Mouse (Mus musculus) hindbrain, embryonic 11.5 days (tissue): ENCODE measurements around the gene Olfr986. TPM values are rescaled to one million over a fixed set of nuclear protein-coding genes. Genes with fewer than 3 reads are reported as not detected.
"Not testable (repeated sequence)": the region's sequence is repeated elsewhere in the genome, so short reads cannot be mapped to it uniquely, and the experiment has no call there.

Experiments
- ATAC-seq: fragments of 200-750 bp; cut with Nextera tagmentation; 2 replicates; pipeline ENCODE4 v1.8.0; 2017; ENCODE audit warnings: mild to moderate bottlenecking, moderate TSS enrichment, moderate library complexity; ENCODE audit not compliant: low FRiP score
- DNase-seq: peaks from one replicate; pipeline ENCODE4 v3.0.0-alpha.2; 2015; ENCODE audit warnings: low spot score
- H3K27ac ChIP-seq: fragments of 300-500 bp; sonication (generic); 2 replicates; pipeline ENCODE4 v1.5.1; 2014; ENCODE audit warnings: mild to moderate bottlenecking, low read depth, low read length
- H3K27me3 ChIP-seq: fragments of 300-500 bp; sonication (generic); 2 replicates; pipeline ENCODE4 v1.6.1; 2014; ENCODE audit warnings: mild to moderate bottlenecking, low read length, moderate library complexity, mixed read lengths; ENCODE audit not compliant: control insufficient read depth, insufficient read depth
- H3K36me3 ChIP-seq: fragments of 300-500 bp; sonication (generic); 2 replicates; pipeline ENCODE4 v1.6.1; 2014; ENCODE audit warnings: mild to moderate bottlenecking, low read length, moderate library complexity, mixed read lengths; ENCODE audit not compliant: control insufficient read depth, insufficient read depth
- H3K4me1 ChIP-seq: fragments of 300-500 bp; sonication (generic); replicated peaks from 2 replicates; pipeline ENCODE4 v1.6.1; 2014; ENCODE audit warnings: low read length, mixed read lengths; ENCODE audit not compliant: control insufficient read depth, insufficient read depth
- H3K4me2 ChIP-seq: fragments of 300-500 bp; sonication (generic); replicated peaks from 2 replicates; pipeline ENCODE4 v1.6.1; 2014; ENCODE audit warnings: mild to moderate bottlenecking, low read depth, low read length
- H3K4me3 ChIP-seq: fragments of 300-500 bp; sonication (generic); 2 replicates; pipeline ENCODE4 v1.5.1; 2014; ENCODE audit warnings: low read depth, low read length
- H3K9ac ChIP-seq: fragments of 300-500 bp; sonication (generic); 2 replicates; pipeline ENCODE4 v1.6.1; 2014; ENCODE audit warnings: low read depth, low read length
- H3K9me3 ChIP-seq: fragments of 300-500 bp; sonication (generic); 2 replicates; pipeline ENCODE4 v1.6.1; 2016; ENCODE audit warnings: low read length; ENCODE audit not compliant: control insufficient read depth
- WGBS: fragments of 180-500 bp; shearing (Covaris S2); extraction: QIAGEN DNeasy Blood & Tissue Kit; methylation state at CpG from one replicate; pipeline ENCODE4 v1.1.7; 2014; 5-methylcytosine and 5-hydroxymethylcytosine counted together
- polyA plus RNA-seq: library from polyadenylated mRNA; unstranded; fragments of >200 nt; fragmentation: Nextera tagmentation; extraction: Ambion mirVana; gene quantifications from 2 replicates; pipeline ENCODE4 v1.2.1, GENCODE M21; 2014

The Olfr986 gene
- polyA plus RNA-seq, result not detected in 2 replicates

DNA sequence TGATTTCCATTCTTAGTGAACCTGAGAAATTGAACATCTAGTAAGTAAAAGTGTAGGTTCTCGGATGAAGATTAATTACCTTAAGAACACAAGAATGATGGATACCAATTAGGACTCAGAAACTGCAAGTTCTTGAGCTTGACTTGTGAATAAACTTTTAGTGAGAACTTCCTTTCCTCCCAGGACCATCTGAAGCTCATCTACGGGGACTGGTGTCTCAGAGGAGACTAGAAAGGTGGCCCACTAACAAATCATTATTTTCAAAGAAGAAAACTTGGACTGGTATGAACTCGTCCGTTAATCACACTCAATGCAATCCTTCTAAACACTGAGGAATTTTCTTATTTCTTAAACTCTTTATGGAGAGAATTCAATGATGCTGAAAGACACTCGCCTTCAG, at the start of gene Olfr986:
TSS of gene Olfr986 (plus strand) at position 301 of the 400 bp plus-strand sequence.
- Histone ChIP-seq H3K4me2 (no peak within 1 kb of the TSS), H3K4me1 (no peaks in the 10 kb centered on the region), H3K27ac (no peak within 1 kb of the TSS), H3K36me3 (no peaks in the 10 kb centered on the region), H3K4me3 (no peak within 1 kb of the TSS), H3K9ac (no peak within 1 kb of the TSS), H3K27me3 (no peaks in the 10 kb centered on the region), H3K9me3 (no peaks in the 10 kb centered on the region)
- WGBS, result 88% methylated on average over 5 of the region's 5 CpGs
- DNase-seq (no peak), ATAC-seq (no peak)

DNA sequence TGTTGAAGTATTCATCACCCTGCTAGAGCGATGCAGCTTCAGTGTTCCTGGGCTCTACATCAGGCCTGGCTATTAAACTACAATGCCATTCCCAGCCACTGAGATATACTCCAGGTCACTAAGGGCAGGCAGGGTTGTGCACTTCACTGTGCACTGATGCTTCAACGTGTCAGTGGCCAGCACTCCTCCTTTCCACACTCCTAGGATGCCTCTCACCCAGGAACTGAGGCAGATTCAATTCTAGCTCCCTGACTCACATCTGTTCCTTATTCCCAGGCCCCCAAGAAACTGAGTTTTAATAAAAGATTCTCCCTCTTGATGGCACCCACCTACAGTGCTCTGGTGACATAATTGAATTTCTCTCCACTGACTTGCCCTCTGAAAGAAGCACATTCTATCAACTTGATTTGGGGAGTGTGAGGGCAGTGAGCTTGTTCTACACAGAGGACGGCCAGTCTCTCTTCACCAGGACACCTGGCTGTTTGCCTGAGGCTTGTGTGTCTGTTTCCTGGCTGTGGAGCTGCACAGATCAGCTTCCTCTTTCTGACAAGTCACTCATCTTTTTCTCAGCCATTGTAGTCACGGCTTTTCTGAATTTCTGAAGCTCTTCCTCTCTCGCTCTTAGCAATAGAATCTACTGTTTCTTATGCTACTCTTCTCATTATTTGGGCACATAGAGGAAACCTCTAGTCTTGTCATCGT, 43.6 kb upstream of the Olfr986 start:
- H3K27ac ChIP-seq, result no peak overlapping the region
- H3K4me3 ChIP-seq, result no peak overlapping the region
- WGBS, result 87% methylated on average over 6 of the region's 6 CpGs
- H3K36me3 ChIP-seq, result no peaks in the 10 kb centered on the region
- ATAC-seq (no peak), DNase-seq (no peak)
- H3K27me3 ChIP-seq, result no peaks in the 10 kb centered on the region
- H3K4me1 ChIP-seq, result no peaks in the 10 kb centered on the region
- H3K9me3 ChIP-seq, result no peaks in the 10 kb centered on the region
- H3K4me2 ChIP-seq, result no peak overlapping the region
- H3K9ac ChIP-seq, result no peak overlapping the region

DNA sequence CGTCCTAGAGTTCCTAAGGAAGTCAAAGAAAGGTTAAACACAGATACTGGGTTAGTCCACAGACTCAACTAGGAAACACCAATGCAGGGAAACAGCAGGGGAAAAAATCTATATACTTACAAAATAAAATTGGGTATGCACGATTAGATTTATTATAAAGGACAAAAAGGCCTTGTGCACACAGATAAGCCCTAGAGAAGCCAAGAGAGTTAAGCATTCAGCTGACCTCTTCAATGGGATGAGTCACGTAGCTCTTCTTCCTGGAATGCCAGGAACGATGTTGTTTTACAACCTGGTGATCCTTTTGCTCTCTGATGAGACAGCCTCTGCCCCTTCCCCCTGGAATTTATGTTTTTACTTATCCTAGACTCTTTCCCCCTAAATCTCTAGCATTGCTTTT, 41.2 kb upstream of the Olfr986 start:
- H3K27me3 ChIP-seq, result no peaks in the 10 kb centered on the region
- H3K9me3 ChIP-seq, result no peaks in the 10 kb centered on the region
- H3K9ac ChIP-seq, result no peak overlapping the region
- ATAC-seq (no peak), DNase-seq (no peak)
- H3K4me3 ChIP-seq, result no peak overlapping the region
- no peaks in the 10 kb centered on the region for H3K36me3 ChIP-seq
- WGBS, result 78% methylated on average over 4 of the region's 4 CpGs
- H3K4me2 ChIP-seq, result no peak overlapping the region
- no peak overlapping the region for H3K27ac ChIP-seq
- no peaks in the 10 kb centered on the region for H3K4me1 ChIP-seq

DNA sequence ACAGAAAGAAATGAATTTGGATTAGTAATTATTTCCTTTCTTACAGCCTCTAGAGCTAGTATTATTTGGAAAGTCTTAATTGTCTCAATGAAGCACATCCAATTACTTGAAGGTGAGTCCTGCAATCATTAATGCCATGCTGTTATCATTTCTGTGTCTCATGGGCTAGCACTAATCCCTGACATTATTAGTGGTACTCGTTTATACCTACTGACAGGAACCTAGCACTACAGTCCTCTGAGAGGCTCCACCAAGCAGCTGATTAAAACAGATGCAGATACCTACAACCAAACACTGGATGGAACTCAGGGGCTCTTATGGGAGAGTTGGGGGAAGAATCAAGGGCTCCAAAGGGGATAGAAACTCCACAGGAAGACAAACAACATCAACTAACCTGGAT, 39.2 kb upstream of the Olfr986 start:
- H3K4me1 ChIP-seq, result no peaks in the 10 kb centered on the region
- H3K4me3 ChIP-seq, result no peak overlapping the region
- H3K4me2 ChIP-seq, result no peak overlapping the region
- H3K9ac ChIP-seq, result no peak overlapping the region
- H3K27ac ChIP-seq, result no peak overlapping the region
- no peaks in the 10 kb centered on the region for H3K36me3 ChIP-seq
- DNase-seq (no peak), ATAC-seq (no peak)
- H3K27me3 ChIP-seq, result no peaks in the 10 kb centered on the region
- WGBS, result 63% methylated on average over 1 of the region's 1 CpGs
- H3K9me3 ChIP-seq, result no peaks in the 10 kb centered on the region

DNA sequence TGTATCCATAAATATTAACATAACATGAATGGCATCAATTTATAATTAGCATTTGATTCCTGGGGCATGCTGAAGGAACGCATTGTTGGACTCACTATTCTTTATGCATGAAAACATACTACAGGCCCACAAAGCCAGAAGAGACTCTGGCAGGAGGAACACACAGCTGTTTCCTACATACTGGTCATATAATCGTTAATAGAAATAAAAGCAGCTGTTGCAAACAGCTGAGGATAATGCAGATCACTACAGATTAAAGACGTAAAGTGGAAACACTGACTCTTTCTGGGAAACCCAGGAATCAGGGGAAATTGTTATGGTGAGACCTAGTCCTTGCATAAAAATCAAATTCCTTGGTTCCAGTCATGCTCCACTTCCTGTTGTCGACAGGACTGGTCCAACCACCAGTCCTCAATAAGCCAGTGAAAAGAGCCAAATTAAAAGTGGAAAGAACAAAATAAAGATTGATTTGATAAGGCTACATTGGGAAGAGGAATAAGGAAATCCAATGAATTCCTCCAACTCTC, 25.5 kb upstream of the Olfr986 start:
- no peaks in the 10 kb centered on the region for H3K36me3 ChIP-seq
- 87% methylated on average over 4 of the region's 4 CpGs for whole genome bisulfite sequencing
- no peak overlapping the region for H3K9ac ChIP-seq
- H3K27ac ChIP-seq, result no peak overlapping the region
- H3K9me3 ChIP-seq, result no peaks in the 10 kb centered on the region
- no peak overlapping the region for H3K4me2 ChIP-seq
- no peak for ATAC-seq
- no peak overlapping the region for H3K4me3 ChIP-seq
- H3K4me1 ChIP-seq, result no peaks in the 10 kb centered on the region
- DNase-seq, result no peak
- H3K27me3 ChIP-seq, result no peaks in the 10 kb centered on the region

DNA sequence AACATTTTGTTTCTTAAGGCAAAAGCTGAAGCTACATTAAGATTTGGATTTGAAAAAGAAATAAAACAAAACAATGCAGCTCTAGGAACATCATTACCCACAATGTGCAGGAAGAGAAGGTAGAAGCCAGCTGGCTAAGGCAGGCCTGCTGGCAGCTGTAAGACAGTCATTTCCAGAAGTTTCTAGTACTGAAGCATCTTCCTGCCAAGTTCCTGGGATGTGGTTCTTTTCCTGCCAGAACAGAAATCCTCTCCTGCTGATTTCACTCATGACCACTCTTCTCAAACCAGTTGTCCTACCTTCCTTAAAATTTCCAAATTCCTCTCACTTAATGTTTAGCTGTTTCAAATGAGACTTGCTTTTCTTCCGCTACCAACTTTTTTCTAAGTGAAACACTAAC, 14.3 kb upstream of the Olfr986 start:
- WGBS, result 96% methylated on average over 1 of the region's 1 CpGs
- H3K9ac ChIP-seq, result no peak overlapping the region
- no peak overlapping the region for H3K4me2 ChIP-seq
- H3K9me3 ChIP-seq, result no peaks in the 10 kb centered on the region
- H3K27me3 ChIP-seq, result no peaks in the 10 kb centered on the region
- H3K4me3 ChIP-seq, result no peak overlapping the region
- no peak for DNase-seq
- no peak overlapping the region for H3K27ac ChIP-seq
- no peaks in the 10 kb centered on the region for H3K36me3 ChIP-seq
- H3K4me1 ChIP-seq, result no peaks in the 10 kb centered on the region
- ATAC-seq, result no peak

DNA sequence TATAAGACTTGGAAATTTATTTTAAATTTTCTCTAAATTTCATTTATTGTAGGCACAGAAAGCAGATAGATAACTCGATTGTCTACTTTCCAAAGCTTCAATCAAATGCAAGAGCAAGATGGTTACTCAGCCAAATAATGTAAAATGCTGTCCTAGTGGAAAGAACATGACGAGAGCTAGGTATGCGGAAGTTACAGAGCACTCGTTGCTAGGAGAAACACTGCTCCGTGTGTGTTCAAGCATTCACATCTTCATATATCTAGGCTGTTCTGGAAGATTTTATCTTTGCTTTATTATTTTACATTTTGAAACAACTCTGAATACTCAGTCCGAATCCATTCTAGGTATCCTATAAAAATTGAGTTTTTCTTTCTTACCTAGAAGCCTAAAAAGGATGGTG, 3.7 kb upstream of the Olfr986 start:
- no peak for ATAC-seq
- no peaks in the 10 kb centered on the region for H3K27me3 ChIP-seq
- 91% methylated on average over 6 of the region's 6 CpGs for WGBS
- H3K4me2 ChIP-seq, result no peak overlapping the region
- no peak overlapping the region for H3K9ac ChIP-seq
- H3K4me1 ChIP-seq, result no peaks in the 10 kb centered on the region
- H3K36me3 ChIP-seq, result no peaks in the 10 kb centered on the region
- H3K9me3 ChIP-seq, result no peaks in the 10 kb centered on the region
- no peak for DNase-seq
- H3K4me3 ChIP-seq, result no peak overlapping the region
- H3K27ac ChIP-seq, result no peak overlapping the region

DNA sequence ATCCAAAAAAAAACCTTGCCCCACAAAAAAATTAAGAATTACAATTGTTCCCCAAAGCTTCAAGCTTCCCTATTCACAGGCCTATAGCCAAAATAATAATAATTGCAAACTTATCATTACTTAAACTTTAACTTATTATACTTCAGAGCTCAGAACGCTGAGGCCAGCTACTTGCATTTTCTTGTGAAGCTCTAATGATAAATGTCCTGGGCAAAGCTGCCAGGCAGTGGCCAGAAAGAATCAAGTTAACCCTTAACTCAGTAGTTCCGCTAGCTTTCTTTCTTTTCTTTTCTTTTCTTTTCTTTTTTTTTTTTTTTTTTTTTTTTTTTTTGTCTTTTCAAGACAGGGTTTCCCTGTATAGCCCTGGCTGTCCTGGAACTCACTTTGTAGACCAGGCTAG, 4.4 kb downstream of the Olfr986 start:
- not testable (repeated sequence) for H3K4me2 ChIP-seq, H3K9ac ChIP-seq, H3K9me3 ChIP-seq, H3K36me3 ChIP-seq, DNase-seq, H3K27me3 ChIP-seq, H3K27ac ChIP-seq, ATAC-seq, H3K4me1 ChIP-seq, H3K4me3 ChIP-seq
- WGBS, result 80% methylated on average over 2 of the region's 2 CpGs
